Mouse (Mus musculus) limb, embryonic 14.5 days (tissue): Measurements from ENCODE around the gene Elmo1. TPM values are rescaled to one million over a fixed set of nuclear protein-coding genes. Genes with fewer than 3 reads are reported as not detected.

Experiments used
- ATAC-seq: fragments of 200-750 bp; cut with Nextera tagmentation; 2 replicates; pipeline ENCODE4 v1.8.0; 2017; ENCODE audit warnings: low read depth, moderate number of reproducible peaks, moderate TSS enrichment; ENCODE audit not compliant: low FRiP score
- DNase-seq: peaks from one replicate; pipeline ENCODE4 v3.0.0-alpha.2; 2015; ENCODE audit warnings: low spot score
- H3K27ac ChIP-seq: fragments of 300-500 bp; sonication (generic); replicated peaks from 2 replicates; pipeline ENCODE4 v1.5.1; 2014; ENCODE audit warnings: low read depth, mild to moderate bottlenecking, low read length, moderate library complexity, mixed read lengths
- H3K27me3 ChIP-seq: fragments of 300-500 bp; sonication (generic); 2 replicates; pipeline ENCODE4 v1.6.1; 2014; ENCODE audit warnings: low read length, mixed read lengths; ENCODE audit not compliant: control insufficient read depth, insufficient read depth
- H3K36me3 ChIP-seq: fragments of 300-500 bp; sonication (generic); 2 replicates; pipeline ENCODE4 v1.6.1; 2014; ENCODE audit warnings: mild to moderate bottlenecking, low read length, moderate library complexity, mixed read lengths; ENCODE audit not compliant: control insufficient read depth, insufficient read depth
- H3K4me1 ChIP-seq: fragments of 300-500 bp; sonication (generic); 2 replicates; pipeline ENCODE4 v1.6.1; 2014; ENCODE audit warnings: antibody characterized with exemption, low read length, mixed read lengths; ENCODE audit not compliant: control insufficient read depth, insufficient read depth
- H3K4me2 ChIP-seq: fragments of 300-500 bp; sonication (generic); replicated peaks from 2 replicates; pipeline ENCODE4 v1.6.1; 2014; ENCODE audit warnings: low read depth, mild to moderate bottlenecking, low read length, moderate library complexity; ENCODE audit not compliant: severe bottlenecking
- H3K4me3 ChIP-seq: fragments of 300-500 bp; sonication (generic); replicated peaks from 2 replicates; pipeline ENCODE4 v1.5.1; 2014; ENCODE audit warnings: low read length
- H3K9ac ChIP-seq: fragments of 300-500 bp; sonication (generic); 2 replicates; pipeline ENCODE4 v1.6.1; 2014; ENCODE audit warnings: mild to moderate bottlenecking, low read depth, low read length, moderate library complexity; ENCODE audit not compliant: severe bottlenecking
- H3K9me3 ChIP-seq: fragments of 300-500 bp; sonication (generic); 2 replicates; pipeline ENCODE4 v1.6.1; 2016; ENCODE audit warnings: low read length; ENCODE audit not compliant: control insufficient read depth
- POLR2A ChIP-seq: fragments of 200-500 bp; IDR thresholded peaks from 2 replicates; pipeline ENCODE4 v1.8.0; 2012; ENCODE audit warnings: inconsistent platforms, mild to moderate bottlenecking, moderate library complexity, borderline replicate concordance; ENCODE audit not compliant: insufficient read depth, insufficient read length; ENCODE audit errors: extremely low read depth
- WGBS: fragments of 180-500 bp; shearing (Covaris S2); extraction: QIAGEN DNeasy Blood & Tissue Kit; methylation state at CpG from one replicate; pipeline ENCODE4 v1.1.7; 2014; 5-methylcytosine and 5-hydroxymethylcytosine counted together
- polyA plus RNA-seq, 2 experiments: library from polyadenylated mRNA; depleted of rRNA in 1 of 2; stranded (reverse) in 1 of 2; unstranded in 1 of 2; fragments of >200 nt; fragmentation: Nextera tagmentation in 1 of 2; extraction: Ambion mirVana in 1 of 2; gene quantifications; 2 replicates each; pipeline versions ENCODE4 v1.2.1 to v1.2.3; 2012 to 2014

Gene Elmo1
- polyA plus RNA-seq, 2 experiments = 12.8 TPM

GRCm38 (mm10) chr13:20147736-20148135 is 57.3 kb downstream of the Elmo1 start:
- Histone ChIP-seq H3K4me1 (peaks cover 9% of the 10 kb centered on the region; the same call in 1 of the 2 replicates), H3K9me3 (no peaks in the 10 kb centered on the region), H3K27me3 (no peaks in the 10 kb centered on the region), H3K36me3 (no peaks in the 10 kb centered on the region), H3K9ac (no peak overlapping the region), H3K4me3 (no peak overlapping the region), H3K27ac (no peak overlapping the region), H3K4me2 (no peak overlapping the region)
- TF ChIP-seq POLR2A = no peak
- ATAC-seq (no peak), DNase-seq (no peak)
- WGBS = 66% methylated on average over 4 of the region's 4 CpGs

- no peak for ATAC-seq
- no peaks in the 10 kb centered on the region for H3K36me3 ChIP-seq
- H3K4me2 ChIP-seq = no peak overlapping the region
- no peaks in the 10 kb centered on the region for H3K9me3 ChIP-seq
- no peak overlapping the region for H3K9ac ChIP-seq
- H3K27ac ChIP-seq = no peak overlapping the region
- H3K4me3 ChIP-seq = no peak overlapping the region
- 75% methylated on average over 11 of the region's 11 CpGs for WGBS
- DNase-seq = no peak
- peaks cover 9% of the 10 kb centered on the region; the same call in 1 of the 2 replicates for H3K4me1 ChIP-seq
- no peak for TF ChIP-seq POLR2A
- no peaks in the 10 kb centered on the region for H3K27me3 ChIP-seq
These were observed 59.9 kb downstream of the Elmo1 start for GRCm38 (mm10) chr13:20150130-20150835.

- H3K9me3 ChIP-seq = no peaks in the 10 kb centered on the region
- no peaks in the 10 kb centered on the region for H3K27me3 ChIP-seq
- H3K36me3 ChIP-seq = no peaks in the 10 kb centered on the region
- 20% methylated on average over 4 of the region's 4 CpGs for WGBS
- ATAC-seq (no peak), DNase-seq (no peak)
- no peak overlapping the region for H3K4me3 ChIP-seq
- H3K9ac ChIP-seq = no peak overlapping the region
- H3K4me2 ChIP-seq = no peak overlapping the region
- no peak overlapping the region for H3K27ac ChIP-seq
- TF ChIP-seq POLR2A = no peak
- H3K4me1 ChIP-seq = peaks cover 9% of the 10 kb centered on the region; the same call in 1 of the 2 replicates
These were observed 61.0 kb downstream of the Elmo1 start for GRCm38 (mm10) chr13:20151302-20151978.

- WGBS = 88% methylated on average over 1 of the region's 1 CpGs
- H3K36me3 ChIP-seq = no peaks in the 10 kb centered on the region
- no peaks in the 10 kb centered on the region for H3K9me3 ChIP-seq
- ATAC-seq (no peak), DNase-seq (no peak)
- no peak overlapping the region for H3K4me2 ChIP-seq
- H3K4me3 ChIP-seq = no peak overlapping the region
- no peak overlapping the region for H3K27ac ChIP-seq
- H3K9ac ChIP-seq = no peak overlapping the region
- peaks cover 2% of the 10 kb centered on the region; the same call in 1 of the 2 replicates for H3K4me1 ChIP-seq
- TF ChIP-seq POLR2A = no peak
- no peaks in the 10 kb centered on the region for H3K27me3 ChIP-seq
These were observed 66.7 kb downstream of the Elmo1 start for GRCm38 (mm10) chr13:20157059-20157458.

GRCm38 (mm10) chr13:20157529-20157928 is 67.1 kb downstream of the Elmo1 start:
- Histone ChIP-seq H3K9ac (no peak overlapping the region), H3K4me1 (no peaks in the 10 kb centered on the region), H3K9me3 (no peaks in the 10 kb centered on the region), H3K27me3 (no peaks in the 10 kb centered on the region), H3K4me3 (no peak overlapping the region), H3K4me2 (no peak overlapping the region), H3K27ac (no peak overlapping the region), H3K36me3 (no peaks in the 10 kb centered on the region)
- no peak for DNase-seq
- no peak for ATAC-seq
- WGBS = 81% methylated on average over 5 of the region's 5 CpGs
- no peak for TF ChIP-seq POLR2A
